Mouse (Mus musculus) layer of hippocampus, postnatal 14 days (tissue): ENCODE measurements at regions not wholly inside any gene's neighbourhood (a gene's known extent, or its start where the extent isn't known, plus 50 kb on each side); places are given as distances from the start of the nearest gene placed in this dataset.

Source experiments
- DNase-seq, 2 experiments: peaks; one replicate each; pipeline ENCODE4 v3.0.0; 2021 to 2022; ENCODE audit warnings: low spot score in 2 of 2, mixed read lengths in 1 of 2

- no peak for DNase-seq
Measured at GRCm38 (mm10) chr14:105502633-105502975, 244.2 kb downstream of the Ndfip2 start.

- no peak for DNase-seq
Measured at GRCm38 (mm10) chr14:105501792-105502632, 243.6 kb downstream of the Ndfip2 start.

GRCm38 (mm10) chr14:105500966-105501741 is 242.8 kb downstream of the Ndfip2 start:
- DNase-seq, result no peak

- no peak for DNase-seq
Measured at GRCm38 (mm10) chr14:105499319-105499895, 241.0 kb downstream of the Ndfip2 start.

GRCm38 (mm10) chr14:105498155-105498906 is 240.0 kb downstream of the Ndfip2 start:
- no peak for DNase-seq

GRCm38 (mm10) chr14:105495161-105495560 is 236.8 kb downstream of the Ndfip2 start:
- DNase-seq, result no peak

GRCm38 (mm10) chr14:105494415-105494814 is 236.0 kb downstream of the Ndfip2 start:
- no peak for DNase-seq

GRCm38 (mm10) chr14:105490158-105490557 is 231.8 kb downstream of the Ndfip2 start:
- no peak for DNase-seq

GRCm38 (mm10) chr14:105483352-105484083 is 225.1 kb downstream of the Ndfip2 start:
- peak; percentile 57 to 61 for DNase-seq

- DNase-seq, result no peak
Measured at GRCm38 (mm10) chr14:105482644-105483351, 224.4 kb downstream of the Ndfip2 start.

GRCm38 (mm10) chr14:105480048-105480447 is 221.7 kb downstream of the Ndfip2 start:
- no peak for DNase-seq

GRCm38 (mm10) chr14:105474991-105475553 is 216.7 kb downstream of the Ndfip2 start:
- DNase-seq, result peak in 1 of 2 experiments; percentile 55

GRCm38 (mm10) chr14:105448919-105449458 is 190.6 kb downstream of the Ndfip2 start:
- no peak for DNase-seq

- DNase-seq, result no peak
Measured at GRCm38 (mm10) chr14:105447088-105447487, 188.7 kb downstream of the Ndfip2 start.

- DNase-seq, result no peak
Measured at GRCm38 (mm10) chr14:105435343-105435742, 177.0 kb downstream of the Ndfip2 start.

- DNase-seq, result no peak
Measured at GRCm38 (mm10) chr14:105433456-105433855, 175.1 kb downstream of the Ndfip2 start.

GRCm38 (mm10) chr14:105432670-105433069 is 174.3 kb downstream of the Ndfip2 start:
- no peak for DNase-seq

- DNase-seq, result no peak
Measured at GRCm38 (mm10) chr14:105431584-105431983, 173.2 kb downstream of the Ndfip2 start.

GRCm38 (mm10) chr14:105429664-105430257 is 171.4 kb downstream of the Ndfip2 start:
- DNase-seq, result no peak
